Mouse (Mus musculus): Measurements from ENCODE around the gene Gdpd5.

The Gdpd5 gene

DNA sequence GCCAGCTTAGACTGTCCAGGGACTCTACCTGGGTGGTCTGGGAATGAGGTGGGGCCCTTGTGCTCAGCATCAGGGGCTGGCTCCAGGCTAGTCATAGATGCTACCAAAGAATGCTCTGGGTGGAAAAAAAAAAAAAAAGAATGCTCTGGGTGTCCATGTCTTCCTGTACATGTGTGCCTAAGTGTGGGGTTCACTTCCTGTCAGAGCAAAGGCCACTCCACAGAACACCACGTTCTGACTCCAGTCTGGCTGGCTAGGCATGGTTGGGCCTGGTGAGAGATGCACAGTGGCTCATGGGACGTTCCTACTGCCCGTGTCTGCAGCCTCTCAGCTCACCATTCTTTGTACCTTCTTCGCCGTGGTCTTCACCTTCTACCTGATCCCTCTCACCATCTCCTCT, 67.4 kb downstream of the Gdpd5 start:
- DNase-seq, result no peak

DNA sequence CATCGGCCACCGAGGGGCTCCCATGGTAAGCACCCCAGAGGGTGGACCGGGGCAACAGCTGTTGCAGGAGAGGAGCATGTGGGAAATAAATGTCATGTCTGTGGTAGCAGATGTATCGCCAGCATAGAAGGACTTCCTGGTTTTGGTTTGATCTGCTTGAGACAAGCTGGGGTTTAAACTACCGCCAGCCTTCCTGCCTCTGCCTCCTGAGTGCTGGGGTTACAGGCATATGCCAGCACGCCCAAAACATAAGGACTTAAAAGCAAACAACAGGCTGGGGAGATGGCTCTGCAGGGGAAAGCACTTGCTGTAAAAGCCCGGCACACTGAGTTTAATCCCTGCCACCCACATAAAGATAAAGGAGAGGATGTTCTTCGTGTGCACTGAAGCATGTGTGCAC, 67.8 kb downstream of the Gdpd5 start:
- DNase-seq, result no peak

DNA sequence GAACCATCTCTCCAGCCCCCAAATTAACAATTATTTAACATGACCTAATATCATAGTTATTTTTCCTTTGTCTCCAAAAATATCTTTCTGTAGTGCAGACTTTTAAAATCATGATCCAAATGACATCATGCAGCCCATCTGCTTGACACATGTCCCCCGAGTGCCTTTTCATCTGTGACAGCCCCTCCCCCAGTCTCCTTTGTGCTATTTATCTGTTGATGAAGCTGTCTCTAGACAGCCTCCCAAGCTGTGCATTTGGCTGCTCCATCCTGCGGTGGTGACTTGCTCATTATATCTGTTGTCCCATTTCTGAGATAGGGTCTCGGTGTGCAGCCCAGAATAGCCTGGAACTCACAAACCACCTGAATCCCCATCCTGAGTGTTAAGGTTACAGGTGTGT, 68.5 kb downstream of the Gdpd5 start:
- DNase-seq, result no peak

DNA sequence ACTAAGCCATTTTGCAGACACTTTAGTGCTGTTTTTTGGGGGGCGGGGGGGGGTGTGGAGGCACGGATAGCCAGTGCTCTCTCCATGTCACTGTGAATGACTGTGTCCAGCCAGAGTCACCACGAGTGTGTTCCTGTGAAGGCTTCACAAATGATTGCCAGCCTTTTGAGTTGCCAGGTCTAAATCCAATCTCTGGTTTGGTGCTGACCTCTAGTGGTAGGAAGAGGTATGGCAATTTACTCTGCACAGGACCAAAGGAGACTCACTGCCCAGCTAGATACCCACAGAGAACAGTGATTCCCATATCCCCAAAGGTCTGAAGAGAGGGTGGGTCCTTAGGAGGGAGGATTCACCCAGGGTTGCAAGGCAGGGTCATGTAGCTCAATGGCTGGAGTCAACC, 69.5 kb downstream of the Gdpd5 start:
- DNase-seq, result peak; percentile 44

DNA sequence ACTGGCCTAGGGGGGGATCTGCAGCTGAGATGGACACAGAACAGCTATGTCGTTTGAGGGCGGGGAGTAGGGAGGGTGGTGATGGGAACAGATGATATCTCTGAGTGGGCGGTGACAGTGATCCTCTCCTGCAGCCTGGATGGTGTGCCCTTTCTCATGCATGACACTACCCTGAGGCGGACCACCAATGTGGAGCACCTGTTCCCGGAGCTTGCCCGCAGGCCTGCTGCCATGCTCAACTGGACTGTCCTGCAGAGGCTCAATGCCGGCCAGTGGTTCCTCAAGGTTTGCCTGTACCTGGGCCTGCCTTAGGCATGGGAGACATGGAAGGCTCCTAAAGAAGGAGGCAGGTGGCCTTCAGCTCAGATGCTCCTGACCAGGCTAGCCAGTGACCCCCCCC, 71.6 kb downstream of the Gdpd5 start:
- DNase-seq, result no peak

DNA sequence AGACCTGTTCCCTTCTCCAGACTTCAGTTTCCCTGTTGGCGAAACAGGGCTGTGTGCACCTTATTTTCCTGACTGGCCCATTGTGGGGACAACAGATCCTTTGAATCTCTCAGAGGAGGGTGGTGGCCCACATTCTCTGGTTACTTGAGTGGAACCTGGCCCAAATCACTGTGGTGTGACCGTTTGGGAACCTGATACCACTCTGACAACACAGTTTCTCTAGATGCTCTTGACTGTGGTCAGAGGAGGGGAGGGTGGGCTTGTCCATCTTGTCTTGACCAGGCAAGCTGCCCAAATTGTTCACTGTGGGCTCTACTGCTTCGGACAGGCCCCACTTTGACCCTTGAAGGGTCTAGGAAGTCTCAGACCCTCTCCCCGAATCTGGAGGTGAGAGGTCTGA, 72.8 kb downstream of the Gdpd5 start:
- no peak for DNase-seq

DNA sequence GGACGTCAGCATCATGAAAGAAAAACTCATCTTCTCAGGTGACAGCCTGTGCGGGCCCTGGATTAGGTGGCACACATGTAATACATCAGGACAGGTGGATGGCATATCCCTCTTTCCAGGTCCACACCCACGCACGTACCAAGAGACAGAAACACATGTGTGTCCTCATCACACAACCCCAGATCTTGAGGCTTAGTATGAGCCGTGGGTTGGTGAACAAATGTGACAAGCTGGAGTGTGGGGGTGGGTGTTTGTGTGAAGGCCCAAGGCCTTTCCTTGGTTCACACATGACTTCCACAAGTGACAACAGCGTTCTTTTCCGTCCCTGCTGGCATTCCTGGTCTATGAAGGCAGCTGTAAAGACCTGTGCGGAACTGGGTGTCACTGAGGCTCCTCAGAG, 77.6 kb downstream of the Gdpd5 start:
- DNase-seq, result peak; percentile 50

DNA sequence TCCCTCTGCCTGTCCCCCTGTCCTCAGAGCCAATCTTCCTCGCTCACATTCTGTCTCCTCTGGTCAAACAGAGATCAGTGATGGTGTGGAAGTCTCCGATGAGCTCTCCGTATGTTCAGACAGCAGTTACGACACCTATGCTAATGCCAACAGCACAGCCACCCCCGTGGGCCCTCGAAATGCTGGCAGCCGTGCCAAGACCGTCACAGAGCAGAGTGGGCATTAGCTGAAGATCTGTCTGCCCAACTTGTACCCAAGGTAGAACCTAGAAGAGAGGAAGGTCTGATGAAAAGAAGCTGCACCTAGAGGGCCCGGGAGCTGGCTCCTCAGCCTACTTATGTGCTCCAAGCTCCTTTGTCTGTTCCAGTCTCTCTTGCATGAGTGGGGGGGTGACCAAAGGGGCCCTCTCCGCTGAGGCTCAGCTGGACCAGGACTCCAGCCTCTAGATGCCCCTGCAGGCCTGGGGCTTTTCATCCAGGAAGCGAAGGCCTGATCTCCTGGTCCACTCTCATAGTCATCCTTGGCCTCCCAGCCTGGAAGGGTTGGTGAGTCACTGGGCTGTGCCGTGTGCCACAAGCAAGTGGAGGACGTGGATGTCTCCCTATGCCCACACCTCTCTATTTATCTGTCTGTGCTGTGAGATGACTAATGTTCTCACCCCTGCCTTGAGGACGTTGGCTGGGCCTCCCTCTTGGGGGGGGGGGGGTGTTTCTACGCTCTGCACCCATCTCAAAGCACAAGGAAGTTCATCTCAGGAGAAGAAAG, 78.9 kb downstream of the Gdpd5 start:
- DNase-seq, result peak; percentile 38

DNA sequence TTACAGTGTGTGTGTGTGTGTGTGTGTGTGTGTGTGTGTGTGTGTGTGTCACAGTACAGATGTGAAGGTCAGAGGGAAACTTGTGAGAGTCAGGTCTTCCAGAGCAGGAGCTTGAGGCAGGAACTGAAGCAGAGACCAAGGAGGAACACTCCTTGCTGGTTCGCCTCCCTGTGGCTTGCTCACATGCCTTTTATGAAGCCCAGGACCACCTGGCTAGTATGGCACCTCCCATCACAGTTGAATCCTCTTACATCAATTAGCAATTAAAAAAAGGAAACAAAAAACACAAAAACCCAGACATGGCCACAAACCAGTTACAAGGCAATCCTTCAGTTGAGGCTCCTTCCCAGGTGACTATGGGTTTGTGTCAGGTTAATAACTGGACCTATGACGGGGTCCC, 81.9 kb downstream of the Gdpd5 start:
- DNase-seq, result no peak

DNA sequence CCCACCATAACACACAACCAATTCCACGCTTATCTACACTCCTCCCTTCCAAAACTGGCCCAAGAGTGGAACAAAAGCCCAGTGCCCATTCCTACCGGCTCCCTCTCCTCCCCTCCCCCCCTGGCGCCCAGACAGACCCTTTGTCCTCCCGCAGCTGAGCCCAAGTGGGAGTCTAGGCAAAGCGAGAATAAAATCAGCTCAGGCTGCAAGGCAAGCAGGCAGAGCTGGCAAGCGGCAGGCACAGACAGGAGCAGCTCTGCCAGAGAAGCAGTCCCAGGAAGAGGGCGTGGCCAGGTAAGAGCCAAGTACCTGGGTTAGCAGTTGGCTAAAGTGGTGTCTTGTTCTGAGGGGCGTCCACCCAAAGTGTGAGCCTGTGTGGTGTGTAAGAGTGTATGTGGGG, 84.6 kb downstream of the Gdpd5 start, which contains the start of gene Klhl35:
TSS of gene Klhl35 (plus strand) at position 194 of the 400 bp plus-strand sequence.
- no peak for DNase-seq

DNA sequence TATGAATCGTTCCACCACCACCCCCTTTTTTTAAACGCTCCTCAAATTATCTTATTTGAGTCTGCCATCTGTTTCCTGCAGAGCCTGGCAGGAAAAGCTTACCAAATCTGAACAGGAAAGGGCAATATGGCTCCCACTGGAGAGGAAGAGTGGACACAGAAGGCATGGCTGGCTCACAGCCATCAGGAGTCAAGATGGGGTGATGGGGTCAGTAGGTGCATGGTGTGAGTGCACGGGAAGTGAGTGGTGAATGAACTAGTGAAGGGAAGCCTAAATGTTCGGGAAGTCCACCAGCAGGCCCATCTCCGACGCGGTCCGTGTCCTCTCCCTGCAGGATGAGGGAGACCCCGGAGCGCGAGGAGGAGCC, 86.7 kb downstream of the Gdpd5 start:
- peak; percentile 24 for DNase-seq

DNA sequence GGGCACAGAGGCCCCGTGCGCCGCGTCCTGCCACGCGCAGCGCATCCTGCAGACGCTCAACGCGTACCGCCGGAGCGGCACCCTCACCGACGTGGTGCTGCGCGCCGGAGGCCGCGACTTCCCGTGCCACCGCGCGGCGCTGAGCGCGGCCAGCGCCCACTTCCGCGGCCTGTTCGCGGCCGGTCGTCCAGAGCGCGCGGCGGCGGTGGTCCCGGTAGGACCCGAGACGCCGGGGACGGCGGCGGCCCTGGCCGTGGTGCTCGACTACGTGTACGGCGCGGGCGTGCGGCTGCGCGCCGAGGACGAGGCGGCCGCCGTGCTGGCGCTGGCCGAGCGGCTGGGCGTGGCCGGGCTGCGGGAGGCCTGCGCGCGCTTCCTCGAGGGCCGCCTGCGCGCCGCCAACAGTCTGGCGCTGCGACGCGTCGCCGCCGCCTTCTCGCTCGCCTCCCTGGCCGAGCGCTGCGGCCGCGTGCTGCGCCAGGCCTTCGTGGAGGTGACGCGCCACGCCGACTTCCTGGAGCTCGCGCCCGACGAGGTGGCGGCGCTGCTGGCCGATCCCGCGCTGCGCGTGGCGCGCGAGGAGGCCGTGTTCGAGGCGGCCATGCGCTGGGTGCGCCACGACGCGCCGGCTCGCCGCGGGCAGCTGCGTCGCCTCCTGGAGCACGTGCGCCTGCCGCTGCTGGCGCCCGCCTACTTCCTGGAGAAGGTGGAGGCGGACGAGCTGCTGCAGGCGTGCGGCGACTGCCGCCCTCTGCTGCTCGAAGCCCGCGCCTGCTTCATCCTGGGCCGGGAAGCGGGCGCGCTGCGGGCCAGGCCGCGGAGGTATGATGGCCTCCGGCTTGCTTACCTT, 87.3 kb downstream of the Gdpd5 start:
- DNase-seq, result peak; percentile 85

DNA sequence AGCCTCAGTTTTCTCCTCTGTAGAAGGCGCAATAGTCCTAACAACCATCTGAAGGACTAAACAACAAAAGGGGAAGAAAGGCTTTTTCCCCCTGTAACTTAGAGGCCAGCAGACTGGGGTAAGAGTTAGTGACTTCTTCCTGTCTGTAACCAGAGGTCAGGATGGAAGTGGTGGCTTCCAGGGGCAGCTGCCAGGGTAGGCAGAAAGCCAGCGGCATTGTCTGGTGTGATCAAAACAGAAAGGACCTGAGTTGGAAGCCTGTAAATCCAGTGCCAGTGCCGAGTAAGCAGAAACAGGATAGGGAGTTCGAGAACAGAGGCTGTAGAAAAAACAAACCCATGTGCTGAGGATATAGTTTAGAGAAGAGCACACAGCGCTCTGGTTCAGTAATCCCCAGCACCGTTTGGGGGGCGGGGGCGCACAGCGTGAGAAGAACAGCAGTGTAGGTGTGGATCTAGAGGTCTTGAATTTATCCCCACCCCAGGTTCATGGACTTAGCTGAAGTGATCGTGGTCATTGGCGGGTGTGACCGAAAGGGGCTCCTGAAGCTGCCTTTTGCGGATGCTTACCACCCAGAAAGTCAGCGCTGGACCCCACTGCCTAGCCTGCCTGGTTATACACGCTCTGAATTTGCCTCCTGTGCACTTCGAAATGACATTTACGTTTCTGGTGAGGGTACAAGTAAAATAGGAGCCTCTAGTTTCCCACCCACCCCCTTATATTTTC, 88.6 kb downstream of the Gdpd5 start:
- no peak for DNase-seq

DNA sequence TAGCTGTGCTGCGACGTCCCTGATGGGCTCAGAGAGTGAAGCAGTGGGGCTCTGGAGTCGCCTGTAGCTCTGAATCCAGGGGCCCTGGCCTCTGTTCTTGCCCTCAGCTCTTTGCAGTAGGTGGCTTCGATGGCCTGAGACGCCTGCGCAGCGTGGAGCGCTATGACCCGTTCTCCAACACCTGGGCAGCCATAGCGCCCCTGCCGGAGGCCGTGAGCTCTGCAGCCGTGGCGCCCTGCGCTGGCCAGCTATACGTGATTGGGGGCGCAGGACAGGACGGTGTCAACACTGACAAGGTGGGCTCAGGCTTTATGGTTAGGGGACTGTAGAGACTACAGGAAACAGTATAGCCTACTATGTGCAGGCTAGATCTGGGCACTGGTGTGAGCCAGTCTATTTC, 90.4 kb downstream of the Gdpd5 start:
- no peak for DNase-seq

DNA sequence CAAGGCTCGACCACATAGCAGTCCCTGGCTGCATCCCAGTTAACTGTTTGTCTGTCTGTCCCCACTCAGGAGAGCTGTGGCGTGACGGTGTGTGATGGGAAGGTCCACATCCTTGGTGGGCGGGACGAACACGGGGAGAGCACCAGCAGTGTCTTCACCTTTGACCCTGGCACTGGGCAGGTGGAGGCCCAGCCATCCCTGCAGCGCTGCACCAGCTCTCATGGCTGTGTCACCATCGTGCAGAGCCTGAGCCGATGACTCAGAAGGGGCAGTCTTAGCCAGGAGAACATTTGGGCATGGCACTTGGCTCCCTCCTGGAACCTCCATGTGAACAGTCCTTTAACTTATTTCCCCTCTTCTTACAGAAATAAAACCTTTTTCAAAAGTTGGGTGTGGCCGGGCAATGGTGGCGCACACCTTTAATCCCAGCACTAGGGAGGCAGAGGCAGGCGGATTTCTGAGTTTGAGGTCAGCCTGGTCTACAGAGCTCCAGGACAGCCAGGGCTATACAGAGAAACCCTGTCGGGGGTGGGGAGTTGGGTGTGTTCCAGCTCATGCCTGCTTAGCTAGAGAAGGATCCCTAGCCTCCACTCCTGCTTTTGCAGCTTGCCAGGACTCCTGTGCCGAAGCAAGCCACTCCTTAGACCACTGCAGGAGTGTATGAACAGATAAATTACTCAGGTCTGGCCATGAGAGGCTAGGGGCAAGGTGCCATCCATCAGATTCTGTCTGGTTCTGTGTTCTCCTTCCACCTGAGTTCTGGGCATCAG, 92.6 kb downstream of the Gdpd5 start:
- no peak for DNase-seq

DNA sequence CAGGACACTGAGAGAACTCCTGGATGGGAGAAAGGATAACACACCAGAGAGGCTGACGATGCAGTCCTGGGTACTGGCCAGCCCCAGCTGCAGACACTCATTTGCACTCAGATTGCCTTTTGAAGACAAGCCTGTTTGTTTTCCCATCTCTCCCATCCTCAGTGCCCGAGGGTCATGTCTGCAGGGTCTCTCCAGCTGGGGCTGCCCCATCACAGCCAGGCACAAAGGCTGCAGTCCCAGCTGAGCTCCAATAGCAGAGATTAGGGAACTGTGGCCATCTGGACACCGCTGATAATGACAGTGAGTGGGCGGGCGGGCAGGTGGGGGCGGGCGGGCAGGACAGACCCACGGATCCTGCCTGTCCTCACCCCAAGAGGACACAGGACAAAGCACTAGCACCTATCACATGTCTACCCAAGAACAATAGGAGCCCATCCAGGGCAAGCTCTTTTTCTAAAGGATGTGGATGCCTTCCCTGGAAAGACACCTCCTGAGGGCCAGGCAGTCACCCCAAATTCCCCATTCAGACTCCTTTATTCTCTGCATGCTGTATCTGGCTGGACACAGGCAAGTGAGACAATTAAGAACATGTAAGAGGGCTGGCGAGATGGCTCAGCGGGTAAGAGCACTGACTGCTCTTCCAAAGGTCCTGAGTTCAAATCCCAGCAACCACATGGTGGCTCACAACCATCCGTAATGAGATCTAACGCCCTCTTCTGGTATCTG, 93.8 kb downstream of the Gdpd5 start:
- no peak for DNase-seq

DNA sequence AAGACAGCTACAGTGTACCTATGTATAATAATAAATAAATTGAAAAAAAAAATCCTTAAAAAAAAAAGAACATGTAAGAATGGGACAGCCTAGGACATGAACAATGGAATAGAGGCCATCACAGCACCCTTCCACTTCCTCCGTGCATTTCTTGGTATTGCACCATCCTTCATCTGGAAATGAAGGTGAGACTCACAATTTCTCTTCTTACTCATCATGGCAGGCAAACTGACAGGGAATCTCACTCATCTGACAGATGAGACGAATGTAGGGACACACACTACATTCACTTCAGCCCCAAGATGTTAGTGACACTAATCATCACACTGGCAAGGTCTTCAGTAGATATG, 94.3 kb downstream of the Gdpd5 start:
- no peak for DNase-seq

DNA sequence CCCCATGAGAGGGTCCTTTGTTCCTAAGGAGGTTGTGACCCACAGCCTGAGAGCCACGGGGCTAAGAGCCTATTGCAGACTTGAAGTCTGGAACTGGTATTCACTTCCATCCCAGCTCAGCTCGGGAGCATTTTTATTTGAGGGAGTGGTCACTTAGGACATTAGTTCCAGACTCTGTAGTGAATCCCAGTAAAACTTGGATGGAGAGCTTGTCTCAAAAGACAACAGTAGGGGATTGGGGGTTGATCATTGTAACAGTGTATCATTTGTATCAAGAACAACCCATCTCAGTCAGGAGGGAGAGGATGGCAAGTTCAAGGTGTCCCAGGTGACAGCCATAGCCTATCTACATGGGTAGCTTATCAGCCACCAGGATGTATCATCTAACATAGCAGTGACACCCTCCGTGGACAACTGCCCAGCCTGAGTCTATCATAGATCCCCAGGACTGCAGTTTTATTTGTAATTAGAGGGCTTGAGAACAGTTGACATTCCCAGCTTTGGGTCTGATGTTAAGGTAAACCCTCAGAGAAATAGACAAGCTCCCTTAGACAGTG, 95.4 kb downstream of the Gdpd5 start:
- DNase-seq, result no peak

DNA sequence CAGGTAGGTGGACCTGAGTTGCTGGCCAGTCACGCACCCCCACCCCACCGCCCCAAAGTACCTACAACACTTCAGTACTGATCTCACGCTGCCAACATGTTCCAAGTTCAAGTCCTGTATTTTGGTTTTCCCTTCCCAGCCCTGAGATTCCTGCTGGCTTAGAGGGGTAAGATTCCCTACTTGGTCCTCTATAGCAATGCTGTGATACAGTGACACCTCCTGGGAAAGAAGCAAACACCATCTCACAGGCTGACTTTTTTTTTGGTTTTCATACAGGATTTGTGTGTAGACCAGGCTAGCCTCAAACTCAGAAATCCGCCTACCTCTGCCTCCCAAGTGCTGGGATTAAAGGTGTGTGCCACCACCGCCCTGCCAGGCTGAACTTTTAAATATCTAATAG, 96.0 kb downstream of the Gdpd5 start:
- no peak for DNase-seq

DNA sequence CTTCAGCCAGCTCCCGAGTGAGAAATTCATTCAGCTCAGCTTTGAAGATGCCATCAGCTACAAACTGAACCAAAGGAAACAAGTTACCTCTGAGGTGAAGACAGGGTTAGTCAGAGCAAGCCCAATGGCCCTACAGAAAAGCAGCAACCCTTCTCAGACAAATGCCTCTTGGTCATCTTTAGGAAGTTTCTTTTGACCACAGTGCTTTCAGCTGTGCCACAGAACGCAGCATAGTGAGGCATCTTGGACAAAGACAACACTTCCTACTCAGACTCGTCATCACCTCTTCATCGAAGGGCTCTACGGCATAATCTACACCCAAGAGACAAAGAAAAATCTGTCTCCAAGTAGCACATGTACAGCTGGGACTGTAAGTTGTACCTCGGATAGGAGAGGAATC, 101.4 kb downstream of the Gdpd5 start:
- no peak for DNase-seq

DNA sequence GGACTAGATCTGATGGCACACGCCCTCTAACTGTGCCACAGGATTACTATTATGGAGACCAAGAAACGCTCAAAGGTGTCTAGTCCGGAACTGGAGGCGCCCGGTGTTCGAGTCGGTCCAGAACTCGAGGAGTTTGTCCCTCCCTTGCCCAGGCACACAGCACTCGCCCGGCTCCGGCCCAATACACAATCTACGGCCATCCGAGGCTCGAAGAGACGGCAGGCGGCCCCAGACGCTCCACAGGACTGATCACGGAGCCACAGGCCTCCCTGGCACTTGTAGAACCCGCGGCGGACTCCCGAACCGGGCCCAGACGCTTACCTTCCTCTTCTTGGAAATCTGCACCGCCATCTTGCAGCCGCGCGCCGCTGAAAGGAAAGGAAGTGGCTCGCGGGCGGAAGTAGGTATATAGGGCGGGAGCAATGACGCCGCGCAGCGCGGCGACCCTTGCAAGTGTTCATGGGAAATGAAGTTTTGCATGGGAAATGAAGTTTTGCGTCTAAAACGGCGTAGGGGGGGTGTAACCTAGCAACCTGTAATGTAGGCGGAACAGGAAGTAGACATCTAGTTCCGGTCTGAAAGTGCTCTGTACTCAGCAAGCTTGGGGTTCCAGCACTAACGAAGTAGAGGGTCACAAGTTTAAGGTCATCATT, 102.2 kb downstream of the Gdpd5 start, which contains the start of gene Rps3:
TSS of gene Rps3 (minus strand) at position 468 of the 653 bp plus-strand sequence.
- peak; percentile 93 for DNase-seq

Data from right cerebral cortex, postnatal 25 days (tissue).